Mouse (Mus musculus) yolk sac, embryonic 10.5 days (tissue): ENCODE measurements at regions not wholly inside any gene's neighbourhood (a gene's known extent, or its start where the extent isn't known, plus 50 kb on each side); places are given as distances from the start of the nearest gene placed in this dataset.

ENCODE experiments used
- DNase-seq: peaks from one replicate; pipeline ENCODE4 v3.0.0-alpha.2; 2017; ENCODE audit warnings: low spot score

- DNase-seq = no peak
Measured at GRCm38 (mm10) chr3:9884691-9885354, 203.1 kb upstream of the Gm9833 start.

GRCm38 (mm10) chr3:9885565-9885964, 202.3 kb upstream of the Gm9833 start:
- no peak for DNase-seq

GRCm38 (mm10) chr3:9886077-9886476, 201.8 kb upstream of the Gm9833 start:
- no peak for DNase-seq

- no peak for DNase-seq
Measured at GRCm38 (mm10) chr3:9886765-9887626, 200.9 kb upstream of the Gm9833 start.

- DNase-seq = no peak
Measured at GRCm38 (mm10) chr3:9887627-9887994, 200.3 kb upstream of the Gm9833 start.

GRCm38 (mm10) chr3:9888051-9888450, 199.9 kb upstream of the Gm9833 start:
- no peak for DNase-seq

GRCm38 (mm10) chr3:9892884-9893494, 194.9 kb upstream of the Gm9833 start:
- no peak for DNase-seq

- no peak for DNase-seq
Measured at GRCm38 (mm10) chr3:9895396-9896135, 192.3 kb upstream of the Gm9833 start.

- no peak for DNase-seq
Measured at GRCm38 (mm10) chr3:9896303-9896702, 191.6 kb upstream of the Gm9833 start.

GRCm38 (mm10) chr3:9901663-9902062, 186.2 kb upstream of the Gm9833 start:
- no peak for DNase-seq

GRCm38 (mm10) chr3:9913357-9913756, 174.6 kb upstream of the Gm9833 start:
- DNase-seq = no peak

- no peak for DNase-seq
Measured at GRCm38 (mm10) chr3:9916538-9917106, 171.3 kb upstream of the Gm9833 start.

- no peak for DNase-seq
Measured at GRCm38 (mm10) chr3:9920331-9920730, 167.6 kb upstream of the Gm9833 start.

- DNase-seq = no peak
Measured at GRCm38 (mm10) chr3:9921730-9922129, 166.2 kb upstream of the Gm9833 start.

GRCm38 (mm10) chr3:9922541-9923046, 165.3 kb upstream of the Gm9833 start:
- DNase-seq = no peak

GRCm38 (mm10) chr3:9924630-9925029, 163.3 kb upstream of the Gm9833 start:
- no peak for DNase-seq

GRCm38 (mm10) chr3:9936853-9937441, 151.0 kb upstream of the Gm9833 start:
- DNase-seq = no peak

- no peak for DNase-seq
Measured at GRCm38 (mm10) chr3:9938651-9939050, 149.3 kb upstream of the Gm9833 start.

GRCm38 (mm10) chr3:9942631-9943030, 145.3 kb upstream of the Gm9833 start:
- no peak for DNase-seq

GRCm38 (mm10) chr3:9947357-9948065, 140.4 kb upstream of the Gm9833 start:
- peak; percentile 36 for DNase-seq

GRCm38 (mm10) chr3:9948114-9948513, 139.8 kb upstream of the Gm9833 start:
- no peak for DNase-seq
